Mouse (Mus musculus) embryonic facial prominence, embryonic 12.5 days (tissue): ENCODE data around the gene Mafg. TPM values are rescaled to one million over a fixed set of nuclear protein-coding genes. Genes with fewer than 3 reads are reported as not detected.

Experiments used
- microRNA-seq: library from miRNA; unstranded; fragments of <30 nt; microRNA quantifications from one replicate; pipeline ENCODE4, GENCODE M21; 2017
- polyA plus RNA-seq: library from polyadenylated mRNA; unstranded; fragments of >200 nt; fragmentation: Nextera tagmentation; extraction: Ambion mirVana; gene quantifications from 2 replicates; pipeline ENCODE4 v1.2.1, GENCODE M21; 2016

The Mafg gene
- polyA plus RNA-seq, 1 experiment from 2014 or later: 33.6 TPM

Small RNA genes within 50 kb of the gene (microRNA-seq; reads per million reads assigned to microRNA genes)
- 1.8 reads per million, percentile 3 among the genes with 10 or more reads in this experiment for gene Mir6936

Other genes with a start within 250 kb of the Mafg start
- 48.8 and 52.9 TPM in 2 replicates for gene Nploc4, start 195.9 kb downstream of the Mafg start, polyA plus RNA-seq
- 2.1 and 3.6 TPM in 2 replicates for gene Tspan10, start 191.0 kb downstream of the Mafg start, polyA plus RNA-seq
- gene Pde6g, start 180.1 kb downstream of the Mafg start, polyA plus RNA-seq: 0.28 TPM in 1 of 2 replicates, not detected in the other
- 11.2 and 12.0 TPM in 2 replicates for gene Oxld1, start 175.5 kb downstream of the Mafg start, polyA plus RNA-seq
- 41.8 and 42.2 TPM in 2 replicates for gene Ccdc137, start 175.5 kb downstream of the Mafg start, polyA plus RNA-seq
- gene Arl16, start 166.0 kb downstream of the Mafg start, polyA plus RNA-seq: 62.9 and 64.2 TPM in 2 replicates
- gene Mrpl12, start 149.0 kb downstream of the Mafg start, polyA plus RNA-seq: 126 and 128 TPM in 2 replicates
- 52.6 and 57.4 TPM in 2 replicates for gene Slc25a10, start 141.8 kb downstream of the Mafg start, polyA plus RNA-seq
- gene Gcgr, start 102.9 kb downstream of the Mafg start, polyA plus RNA-seq: 1.7 and 2.1 TPM in 2 replicates
- 234 and 242 TPM in 2 replicates for gene Mcrip1, start 83.9 kb downstream of the Mafg start, polyA plus RNA-seq
- gene Ppp1r27, start 82.5 kb downstream of the Mafg start, polyA plus RNA-seq: 0.36 TPM in 1 of 2 replicates, not detected in the other
- 622 and 637 TPM in 2 replicates for gene P4hb, start 60.3 kb downstream of the Mafg start, polyA plus RNA-seq
- gene Arhgdia, start 52.0 kb downstream of the Mafg start, polyA plus RNA-seq: 561 and 568 TPM in 2 replicates
- 683 and 688 TPM in 2 replicates for gene Alyref, start 35.2 kb downstream of the Mafg start, polyA plus RNA-seq
- 191 and 198 TPM in 2 replicates for gene Anapc11, start 35.2 kb downstream of the Mafg start, polyA plus RNA-seq
- gene Npb, start 25.1 kb downstream of the Mafg start, polyA plus RNA-seq: 0.99 TPM in 1 of 2 replicates, not detected in the other
- gene Pcyt2, start 15.7 kb downstream of the Mafg start, polyA plus RNA-seq: 143 and 147 TPM in 2 replicates
- 29.7 and 30.4 TPM in 2 replicates for gene Sirt7, start 8.4 kb downstream of the Mafg start, polyA plus RNA-seq
- gene Pycr1, start 10.2 kb upstream of the Mafg start, polyA plus RNA-seq: 25.3 and 26.5 TPM in 2 replicates
- 0.47 TPM in 1 of 2 replicates, not detected in the other for gene Myadml2, start 14.6 kb upstream of the Mafg start, polyA plus RNA-seq
- gene Notum, start 27.6 kb upstream of the Mafg start, polyA plus RNA-seq: 5.1 and 6.3 TPM in 2 replicates
- gene Aspscr1, start 39.4 kb upstream of the Mafg start, polyA plus RNA-seq: 131 and 139 TPM in 2 replicates
- 131 TPM in 2 replicates for gene Cenpx, start 80.1 kb upstream of the Mafg start, polyA plus RNA-seq
- gene Lrrc45, start 80.3 kb upstream of the Mafg start, polyA plus RNA-seq: 77.5 and 83.7 TPM in 2 replicates
- gene Rac3, start 87.9 kb upstream of the Mafg start, polyA plus RNA-seq: 59.7 and 62.8 TPM in 2 replicates
- gene Dcxr, start 93.7 kb upstream of the Mafg start, polyA plus RNA-seq: 11.5 and 12.3 TPM in 2 replicates
- gene Cbr2, start 98.5 kb upstream of the Mafg start, polyA plus RNA-seq: 5.9 and 6.1 TPM in 2 replicates
- gene Hmga1b, start 129.2 kb upstream of the Mafg start, polyA plus RNA-seq: 4.2 and 5.8 TPM in 2 replicates
- 47.0 and 47.2 TPM in 2 replicates for gene Rfng, start 150.6 kb upstream of the Mafg start, polyA plus RNA-seq
- gene Gps1, start 150.7 kb upstream of the Mafg start, polyA plus RNA-seq: 243 and 245 TPM in 2 replicates
- 66.1 and 70.5 TPM in 2 replicates for gene Dus1l, start 162.8 kb upstream of the Mafg start, polyA plus RNA-seq
- 74.2 and 77.0 TPM in 2 replicates for gene Fasn, start 190.9 kb upstream of the Mafg start, polyA plus RNA-seq